Mouse (Mus musculus) brain, embryonic 14.5 days (tissue): ENCODE results near the gene Hps6. TPM values are rescaled to one million over a fixed set of nuclear protein-coding genes. Genes with fewer than 3 reads are reported as not detected.

Experiments
- DNase-seq: peaks from one replicate; pipeline ENCODE4 v3.0.0-alpha.2; 2011; ENCODE audit warnings: low read depth
- CTCF ChIP-seq: fragments of 200-500 bp; IDR thresholded peaks from 2 replicates; pipeline ENCODE4 v1.5.1; 2012; ENCODE audit warnings: inconsistent platforms, mild to moderate bottlenecking, moderate library complexity, borderline replicate concordance; ENCODE audit not compliant: insufficient read depth, insufficient read length; ENCODE audit errors: extremely low read depth
- POLR2A ChIP-seq: fragments of 200-500 bp; IDR thresholded peaks from 2 replicates; pipeline ENCODE4 v1.6.1; 2012; ENCODE audit warnings: mild to moderate bottlenecking, inconsistent platforms, borderline replicate concordance; ENCODE audit not compliant: poor library complexity, insufficient read depth, insufficient read length, severe bottlenecking; ENCODE audit errors: extremely low read depth
- polyA plus RNA-seq: library from polyadenylated mRNA; depleted of rRNA; stranded (reverse); fragments of >200 nt; gene quantifications from 2 replicates; pipeline ENCODE4 v1.2.3, GENCODE M21; 2012

Gene Hps6
- polyA plus RNA-seq, 1 experiment: 2.1 TPM

- no peak for TF ChIP-seq CTCF
- TF ChIP-seq POLR2A: no peak
- no peak for DNase-seq
Observed at GRCm38 (mm10) chr19:46031689-46032432, 28.6 kb downstream of the Hps6 start.

GRCm38 (mm10) chr19:46032731-46033510 lies 29.6 kb downstream of the Hps6 start:
- peak; percentile 13 for DNase-seq
- no peak for TF ChIP-seq POLR2A
- no peak for TF ChIP-seq CTCF

- DNase-seq: no peak
- TF ChIP-seq CTCF (no peak), POLR2A (no peak)
Observed at GRCm38 (mm10) chr19:46033911-46034310, 30.6 kb downstream of the Hps6 start.

GRCm38 (mm10) chr19:46035971-46036370 lies 32.7 kb downstream of the Hps6 start:
- no peak for DNase-seq
- TF ChIP-seq POLR2A (no peak), CTCF (no peak)

- peak; percentile 43; the same call in 1 of the 2 replicates for TF ChIP-seq CTCF
- TF ChIP-seq POLR2A: no peak
- DNase-seq: peak; percentile 37
Observed at GRCm38 (mm10) chr19:46036477-46037242, 33.4 kb downstream of the Hps6 start.

GRCm38 (mm10) chr19:46037243-46037924 lies 34.1 kb downstream of the Hps6 start:
- no peak for TF ChIP-seq POLR2A
- TF ChIP-seq CTCF: no peak
- peak; percentile 65 for DNase-seq

GRCm38 (mm10) chr19:46037925-46038850 lies 34.9 kb downstream of the Hps6 start:
- peak; percentile 35 for DNase-seq
- TF ChIP-seq POLR2A: no peak
- TF ChIP-seq CTCF: no peak

GRCm38 (mm10) chr19:46038851-46039260 lies 35.5 kb downstream of the Hps6 start:
- peak; percentile 47 for DNase-seq
- no peak for TF ChIP-seq POLR2A
- TF ChIP-seq CTCF: no peak

GRCm38 (mm10) chr19:46039478-46039877 lies 36.2 kb downstream of the Hps6 start:
- TF ChIP-seq CTCF (no peak), POLR2A (peak; percentile 93; the same call in 1 of the 2 replicates)
- peak; percentile 98 for DNase-seq

GRCm38 (mm10) chr19:46040149-46040902 lies 37.0 kb downstream of the Hps6 start:
- TF ChIP-seq CTCF (no peak), POLR2A (no peak)
- peak; percentile 28 for DNase-seq
